Mouse (Mus musculus) midbrain, embryonic 15.5 days (tissue): Measurements from ENCODE around the gene Fam102b. TPM values are rescaled to one million over a fixed set of nuclear protein-coding genes. Genes with fewer than 3 reads are reported as not detected.

Experiments
- ATAC-seq: fragments of 200-750 bp; cut with Nextera tagmentation; replicated peaks from 2 replicates; pipeline ENCODE4 v1.8.0; 2017; ENCODE audit warnings: moderate TSS enrichment
- H3K27ac ChIP-seq: fragments of 300-500 bp; sonication (generic); 2 replicates; pipeline ENCODE4 v1.5.1; 2015; ENCODE audit warnings: mild to moderate bottlenecking, inconsistent platforms
- H3K27me3 ChIP-seq: fragments of 300-500 bp; sonication (generic); replicated peaks from 2 replicates; pipeline ENCODE4 v1.6.1; 2015; ENCODE audit warnings: inconsistent platforms
- H3K36me3 ChIP-seq: fragments of 300-500 bp; sonication (generic); replicated peaks from 2 replicates; pipeline ENCODE4 v1.6.1; 2015; ENCODE audit warnings: inconsistent platforms
- H3K4me1 ChIP-seq: fragments of 300-500 bp; sonication (generic); 2 replicates; pipeline ENCODE4 v1.6.1; 2015; ENCODE audit warnings: inconsistent platforms
- H3K4me2 ChIP-seq: fragments of 300-500 bp; sonication (generic); 2 replicates; pipeline ENCODE4 v1.6.1; 2015; ENCODE audit warnings: inconsistent platforms, mild to moderate bottlenecking, moderate library complexity
- H3K4me3 ChIP-seq: fragments of 300-500 bp; sonication (generic); 2 replicates; pipeline ENCODE4 v1.5.1; 2015; ENCODE audit warnings: mild to moderate bottlenecking, inconsistent platforms
- H3K9ac ChIP-seq: fragments of 300-500 bp; sonication (generic); 2 replicates; pipeline ENCODE4 v1.6.1; 2015; ENCODE audit warnings: mild to moderate bottlenecking, inconsistent platforms
- H3K9me3 ChIP-seq: fragments of 300-500 bp; sonication (generic); 2 replicates; pipeline ENCODE4 v1.6.1; 2016; ENCODE audit warnings: inconsistent platforms
- WGBS: fragments of 180-500 bp; shearing (Covaris S2); methylation state at CpG from one replicate; pipeline ENCODE4 v1.1.7; 2015; ENCODE audit warnings: mixed read lengths; 5-methylcytosine and 5-hydroxymethylcytosine counted together
- microRNA-seq: library from miRNA; unstranded; fragments of <30 nt; microRNA quantifications from one replicate; pipeline ENCODE4, GENCODE M21; 2016
- polyA plus RNA-seq: library from polyadenylated mRNA; unstranded; fragments of >200 nt; fragmentation: Nextera tagmentation; extraction: Ambion mirVana; gene quantifications from 2 replicates; pipeline ENCODE4 v1.2.1, GENCODE M21; 2015

Gene Fam102b
- polyA plus RNA-seq, 1 experiment from 2014 or later, result 22.3 TPM

GRCm38 (mm10) chr3:108939573-108939972, 87.8 kb downstream of the Fam102b start, which contains the start of gene Henmt1:
Henmt1 (plus strand) TSS chr3:108939873.
- peak within 1 kb of the TSS; percentile 34 for H3K4me3 ChIP-seq
- no peaks in the 10 kb centered on the region for H3K27me3 ChIP-seq
- no peak within 1 kb of the TSS for H3K27ac ChIP-seq
- no peaks in the 10 kb centered on the region for H3K9me3 ChIP-seq
- no peaks in the 10 kb centered on the region for H3K36me3 ChIP-seq
- WGBS, result 91% methylated on average over 5 of the region's 5 CpGs
- peak within 1 kb of the TSS; percentile 37 for H3K9ac ChIP-seq
- H3K4me2 ChIP-seq, result peak within 1 kb of the TSS; percentile 55
- no peaks in the 10 kb centered on the region for H3K4me1 ChIP-seq
- ATAC-seq, result no peak

GRCm38 (mm10) chr3:108938691-108939090, 88.7 kb downstream of the Fam102b start:
- Histone ChIP-seq H3K4me1 (no peaks in the 10 kb centered on the region), H3K4me2 (no peak overlapping the region), H3K9me3 (no peaks in the 10 kb centered on the region), H3K4me3 (no peak overlapping the region), H3K27me3 (no peaks in the 10 kb centered on the region), H3K27ac (no peak overlapping the region), H3K36me3 (no peaks in the 10 kb centered on the region), H3K9ac (no peak overlapping the region)
- ATAC-seq, result no peak
- WGBS, result 85% methylated on average over 5 of the region's 5 CpGs

- no peak overlapping the region for H3K27ac ChIP-seq
- no peaks in the 10 kb centered on the region for H3K4me1 ChIP-seq
- no peak for ATAC-seq
- no peak overlapping the region for H3K9ac ChIP-seq
- no peak overlapping the region for H3K4me3 ChIP-seq
- H3K27me3 ChIP-seq, result no peaks in the 10 kb centered on the region
- WGBS, result 93% methylated on average over 6 of the region's 6 CpGs
- H3K4me2 ChIP-seq, result no peak overlapping the region
- no peaks in the 10 kb centered on the region for H3K9me3 ChIP-seq
- H3K36me3 ChIP-seq, result no peaks in the 10 kb centered on the region
Measured at GRCm38 (mm10) chr3:108933557-108933956, 93.8 kb downstream of the Fam102b start.

GRCm38 (mm10) chr3:108926308-108926707, 101.1 kb downstream of the Fam102b start:
- Histone ChIP-seq H3K9ac (no peak overlapping the region), H3K4me3 (no peak overlapping the region), H3K4me1 (no peaks in the 10 kb centered on the region), H3K9me3 (no peaks in the 10 kb centered on the region), H3K27ac (no peak overlapping the region), H3K27me3 (no peaks in the 10 kb centered on the region), H3K36me3 (no peaks in the 10 kb centered on the region), H3K4me2 (no peak overlapping the region)
- 65% methylated on average over 1 of the region's 1 CpGs for WGBS
- no peak for ATAC-seq

DNA sequence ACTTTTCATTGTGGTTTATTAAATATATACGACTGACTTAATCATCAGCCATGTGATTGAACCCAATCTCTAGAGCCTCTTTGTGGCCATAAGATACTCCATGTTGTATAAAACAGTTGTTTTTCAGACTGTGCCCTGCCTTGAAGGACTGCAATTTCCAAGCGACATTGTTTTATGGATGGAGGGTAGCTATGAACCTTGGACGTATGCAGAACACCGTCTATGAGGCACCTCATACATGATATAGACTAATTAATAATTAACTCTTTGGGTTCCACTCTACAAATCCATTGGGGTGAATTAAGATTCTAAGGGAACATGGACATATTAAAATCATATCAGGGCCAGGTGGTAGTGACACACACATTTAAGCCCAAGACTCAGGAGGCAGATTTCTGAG, 101.7 kb downstream of the Fam102b start:
- no peak overlapping the region for H3K4me3 ChIP-seq

GRCm38 (mm10) chr3:108921822-108922221, 105.6 kb downstream of the Fam102b start:
- WGBS, result 100% methylated on average over 1 of the region's 1 CpGs
- no peak for ATAC-seq
- no peak overlapping the region for H3K9ac ChIP-seq
- no peaks in the 10 kb centered on the region for H3K9me3 ChIP-seq
- H3K4me3 ChIP-seq, result no peak overlapping the region
- no peak overlapping the region for H3K4me2 ChIP-seq
- H3K27ac ChIP-seq, result no peak overlapping the region
- H3K4me1 ChIP-seq, result no peaks in the 10 kb centered on the region
- no peaks in the 10 kb centered on the region for H3K36me3 ChIP-seq
- H3K27me3 ChIP-seq, result no peaks in the 10 kb centered on the region

More for the DNA sequence above, 101.7 kb downstream of the Fam102b start:
- no peak overlapping the region for H3K4me2 ChIP-seq
- no peaks in the 10 kb centered on the region for H3K36me3 ChIP-seq
- no peaks in the 10 kb centered on the region for H3K27me3 ChIP-seq
- no peak overlapping the region for H3K9ac ChIP-seq
- no peaks in the 10 kb centered on the region for H3K9me3 ChIP-seq
- no peak for ATAC-seq
- H3K4me1 ChIP-seq, result no peaks in the 10 kb centered on the region
- 94% methylated on average over 4 of the region's 4 CpGs for WGBS
- H3K27ac ChIP-seq, result no peak overlapping the region

Small RNA genes within 50 kb of the gene (microRNA-seq; reads per million reads assigned to microRNA genes)
- gene Gm44384, result not detected

Other genes starting within 250 kb of the Fam102b start
- gene Stxbp3, start 187.1 kb downstream of the Fam102b start, polyA plus RNA-seq, result 14.0 and 14.1 TPM in 2 replicates
- 0.05 and 0.18 TPM in 2 replicates for gene Fndc7, start 137.6 kb downstream of the Fam102b start, polyA plus RNA-seq
- 55.8 TPM in 2 replicates for gene Prpf38b, start 115.9 kb downstream of the Fam102b start, polyA plus RNA-seq
- 2.3 and 3.4 TPM in 2 replicates for gene Henmt1, start 87.7 kb downstream of the Fam102b start, polyA plus RNA-seq
- not detected in 2 replicates for gene Gm9857, start 87.2 kb downstream of the Fam102b start, polyA plus RNA-seq
- not detected in 2 replicates for gene Slc25a54, start 52.9 kb upstream of the Fam102b start, polyA plus RNA-seq
- gene Slc25a24, start 95.5 kb upstream of the Fam102b start, polyA plus RNA-seq, result 4.5 and 5.6 TPM in 2 replicates